Mouse (Mus musculus): Measurements from ENCODE around the gene Gnao1. TPM values are rescaled to one million over a fixed set of nuclear protein-coding genes. Genes with fewer than 3 reads are reported as not detected.
A peak's percentile ranks its signal among the peaks of the same experiment; 100 is the strongest.

Gnao1 gene
- polyA plus RNA-seq, 1 experiment, result 2.3 TPM

GRCm38 (mm10) chr8:93854676-93855075 is 44.9 kb downstream of the Gnao1 start:
- H3K4me1 ChIP-seq (replicated peaks; ENCODE audit: control insufficient read depth, insufficient read depth, low read length), result no peaks in the 10 kb centered on the region
- TF ChIP-seq CTCF (IDR thresholded peaks at IDR 0.05; ENCODE audit: borderline replicate concordance, control insufficient read depth, extremely low read depth, insufficient read depth, low read length, poor library complexity), result no peak
- no peak for TF ChIP-seq POLR2A (IDR thresholded peaks at IDR 0.05; ENCODE audit: control insufficient read depth, extremely low read depth, insufficient read depth, low read length, poor library complexity)
- H3K4me3 ChIP-seq (ENCODE audit: control insufficient read depth, insufficient read depth, low read length), result no peak overlapping the region
- 73% methylated on average over 5 of the region's 5 CpGs for WGBS
- DNase-seq, result no peak
- no peaks in the 10 kb centered on the region for H3K36me3 ChIP-seq (ENCODE audit: control insufficient read depth, insufficient read depth, low read length)
- no peak overlapping the region for H3K27ac ChIP-seq (ENCODE audit: control insufficient read depth, insufficient read depth, low read length)
- H3K27me3 ChIP-seq (ENCODE audit: control insufficient read depth, insufficient read depth, low read length), result no peaks in the 10 kb centered on the region

- TF ChIP-seq CTCF (IDR thresholded peaks at IDR 0.05; ENCODE audit: borderline replicate concordance, control insufficient read depth, extremely low read depth, insufficient read depth, low read length, poor library complexity), result no peak
- no peak for TF ChIP-seq POLR2A (IDR thresholded peaks at IDR 0.05; ENCODE audit: control insufficient read depth, extremely low read depth, insufficient read depth, low read length, poor library complexity)
- Histone ChIP-seq H3K27me3 (ENCODE audit: control insufficient read depth, insufficient read depth, low read length) (no peaks in the 10 kb centered on the region), H3K4me3 (ENCODE audit: control insufficient read depth, insufficient read depth, low read length) (no peak overlapping the region), H3K27ac (ENCODE audit: control insufficient read depth, insufficient read depth, low read length) (no peak overlapping the region), H3K4me1 (replicated peaks; ENCODE audit: control insufficient read depth, insufficient read depth, low read length) (no peaks in the 10 kb centered on the region), H3K36me3 (ENCODE audit: control insufficient read depth, insufficient read depth, low read length) (no peaks in the 10 kb centered on the region)
- no peak for DNase-seq
- WGBS, result 63% methylated on average over 4 of the region's 4 CpGs
Observed at GRCm38 (mm10) chr8:93855272-93855671, 45.5 kb downstream of the Gnao1 start.

- WGBS, result 92% methylated on average over 4 of the region's 4 CpGs
- H3K4me3 ChIP-seq (ENCODE audit: control insufficient read depth, insufficient read depth, low read length), result no peak overlapping the region
- no peak overlapping the region for H3K27ac ChIP-seq (ENCODE audit: control insufficient read depth, insufficient read depth, low read length)
- H3K4me1 ChIP-seq (replicated peaks; ENCODE audit: control insufficient read depth, insufficient read depth, low read length), result no peaks in the 10 kb centered on the region
- TF ChIP-seq CTCF (IDR thresholded peaks at IDR 0.05; ENCODE audit: borderline replicate concordance, control insufficient read depth, extremely low read depth, insufficient read depth, low read length, poor library complexity) (no peak), POLR2A (IDR thresholded peaks at IDR 0.05; ENCODE audit: control insufficient read depth, extremely low read depth, insufficient read depth, low read length, poor library complexity) (no peak)
- no peaks in the 10 kb centered on the region for H3K27me3 ChIP-seq (ENCODE audit: control insufficient read depth, insufficient read depth, low read length)
- no peak for DNase-seq
- H3K36me3 ChIP-seq (ENCODE audit: control insufficient read depth, insufficient read depth, low read length), result no peaks in the 10 kb centered on the region
Observed at GRCm38 (mm10) chr8:93857144-93857543, 47.4 kb downstream of the Gnao1 start.

GRCm38 (mm10) chr8:93858286-93858685 is 48.5 kb downstream of the Gnao1 start:
- no peaks in the 10 kb centered on the region for H3K36me3 ChIP-seq (ENCODE audit: control insufficient read depth, insufficient read depth, low read length)
- no peak overlapping the region for H3K27ac ChIP-seq (ENCODE audit: control insufficient read depth, insufficient read depth, low read length)
- WGBS, result 95% methylated on average over 1 of the region's 1 CpGs
- H3K4me3 ChIP-seq (ENCODE audit: control insufficient read depth, insufficient read depth, low read length), result no peak overlapping the region
- TF ChIP-seq POLR2A (IDR thresholded peaks at IDR 0.05; ENCODE audit: control insufficient read depth, extremely low read depth, insufficient read depth, low read length, poor library complexity), result no peak
- TF ChIP-seq CTCF (IDR thresholded peaks at IDR 0.05; ENCODE audit: borderline replicate concordance, control insufficient read depth, extremely low read depth, insufficient read depth, low read length, poor library complexity), result no peak
- H3K27me3 ChIP-seq (ENCODE audit: control insufficient read depth, insufficient read depth, low read length), result no peaks in the 10 kb centered on the region
- H3K4me1 ChIP-seq (replicated peaks; ENCODE audit: control insufficient read depth, insufficient read depth, low read length), result no peaks in the 10 kb centered on the region
- DNase-seq, result no peak

GRCm38 (mm10) chr8:93860020-93860419 is 50.3 kb downstream of the Gnao1 start:
- H3K4me3 ChIP-seq (ENCODE audit: control insufficient read depth, insufficient read depth, low read length), result no peak overlapping the region
- TF ChIP-seq POLR2A (IDR thresholded peaks at IDR 0.05; ENCODE audit: control insufficient read depth, extremely low read depth, insufficient read depth, low read length, poor library complexity), result no peak
- no peak for TF ChIP-seq CTCF (IDR thresholded peaks at IDR 0.05; ENCODE audit: borderline replicate concordance, control insufficient read depth, extremely low read depth, insufficient read depth, low read length, poor library complexity)
- 87% methylated on average over 4 of the region's 4 CpGs for WGBS

GRCm38 (mm10) chr8:93864064-93864463 is 54.3 kb downstream of the Gnao1 start:
- Histone ChIP-seq H3K36me3 (ENCODE audit: control insufficient read depth, insufficient read depth, low read length) (no peaks in the 10 kb centered on the region), H3K4me3 (ENCODE audit: control insufficient read depth, insufficient read depth, low read length) (no peak overlapping the region), H3K4me1 (replicated peaks; ENCODE audit: control insufficient read depth, insufficient read depth, low read length) (no peaks in the 10 kb centered on the region), H3K27ac (ENCODE audit: control insufficient read depth, insufficient read depth, low read length) (no peak overlapping the region), H3K27me3 (ENCODE audit: control insufficient read depth, insufficient read depth, low read length) (no peaks in the 10 kb centered on the region)
- no peak for TF ChIP-seq POLR2A (IDR thresholded peaks at IDR 0.05; ENCODE audit: control insufficient read depth, extremely low read depth, insufficient read depth, low read length, poor library complexity)
- no peak for TF ChIP-seq CTCF (IDR thresholded peaks at IDR 0.05; ENCODE audit: borderline replicate concordance, control insufficient read depth, extremely low read depth, insufficient read depth, low read length, poor library complexity)
- peak; percentile 27 for DNase-seq
- 21% methylated on average over 7 of the region's 7 CpGs for WGBS

More at GRCm38 (mm10) chr8:93860020-93860419, 50.3 kb downstream of the Gnao1 start:
- no peak for DNase-seq
- H3K4me1 ChIP-seq (replicated peaks; ENCODE audit: control insufficient read depth, insufficient read depth, low read length), result no peaks in the 10 kb centered on the region
- H3K36me3 ChIP-seq (ENCODE audit: control insufficient read depth, insufficient read depth, low read length), result no peaks in the 10 kb centered on the region
- no peaks in the 10 kb centered on the region for H3K27me3 ChIP-seq (ENCODE audit: control insufficient read depth, insufficient read depth, low read length)
- no peak overlapping the region for H3K27ac ChIP-seq (ENCODE audit: control insufficient read depth, insufficient read depth, low read length)

- no peak for DNase-seq
- TF ChIP-seq CTCF (IDR thresholded peaks at IDR 0.05; ENCODE audit: borderline replicate concordance, control insufficient read depth, extremely low read depth, insufficient read depth, low read length, poor library complexity), result no peak
- TF ChIP-seq POLR2A (IDR thresholded peaks at IDR 0.05; ENCODE audit: control insufficient read depth, extremely low read depth, insufficient read depth, low read length, poor library complexity), result no peak
- 88% methylated on average over 7 of the region's 7 CpGs for WGBS
Observed at GRCm38 (mm10) chr8:93866271-93866670, 56.5 kb downstream of the Gnao1 start.

More at GRCm38 (mm10) chr8:93866271-93866670, 56.5 kb downstream of the Gnao1 start:
- Histone ChIP-seq H3K27ac (ENCODE audit: control insufficient read depth, insufficient read depth, low read length) (no peak overlapping the region), H3K27me3 (ENCODE audit: control insufficient read depth, insufficient read depth, low read length) (no peaks in the 10 kb centered on the region), H3K36me3 (ENCODE audit: control insufficient read depth, insufficient read depth, low read length) (no peaks in the 10 kb centered on the region), H3K4me3 (ENCODE audit: control insufficient read depth, insufficient read depth, low read length) (no peak overlapping the region), H3K4me1 (replicated peaks; ENCODE audit: control insufficient read depth, insufficient read depth, low read length) (no peaks in the 10 kb centered on the region)

Measured in thymus, adult 2 months (tissue).